Mouse (Mus musculus): ENCODE data around the gene Gm9913.

DNA sequence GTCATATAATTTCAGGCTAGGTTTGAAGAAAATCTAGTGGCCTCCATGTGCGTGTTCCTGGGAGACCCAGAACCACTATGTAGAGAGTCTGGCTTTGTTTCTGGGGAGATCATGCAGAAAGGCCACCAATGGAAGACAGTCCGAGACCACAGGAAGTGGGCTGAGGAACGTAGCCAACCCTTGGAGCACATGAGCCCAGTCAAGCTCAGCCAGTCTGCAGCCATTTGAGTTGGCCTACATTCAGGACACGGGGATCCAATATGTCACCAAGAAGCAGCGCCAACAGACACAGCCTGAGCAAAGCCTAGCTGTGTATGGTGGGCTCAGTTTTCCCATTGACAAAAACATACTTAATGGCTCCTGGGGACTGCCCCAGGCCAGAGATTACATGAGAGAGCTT, 8.2 kb upstream of the Gm9913 start:
- no peak for TF ChIP-seq CTCF (IDR thresholded peaks at IDR 0.05; ENCODE audit: insufficient read depth, low read depth, low read length)
- TF ChIP-seq POLR2A (IDR thresholded peaks at IDR 0.05; ENCODE audit: insufficient read depth, low read depth, low read length): no peak
